Mouse (Mus musculus) embryo, embryonic 10.5 days (tissue): ENCODE measurements around the gene Ankrd34c.
A peak's percentile ranks its signal among the peaks of the same experiment; 100 is the strongest.

Source experiments
- DNase-seq: peaks from one replicate; pipeline ENCODE4 v3.0.0-alpha.2; 2015; ENCODE audit warnings: low spot score

Gene Ankrd34c

DNA sequence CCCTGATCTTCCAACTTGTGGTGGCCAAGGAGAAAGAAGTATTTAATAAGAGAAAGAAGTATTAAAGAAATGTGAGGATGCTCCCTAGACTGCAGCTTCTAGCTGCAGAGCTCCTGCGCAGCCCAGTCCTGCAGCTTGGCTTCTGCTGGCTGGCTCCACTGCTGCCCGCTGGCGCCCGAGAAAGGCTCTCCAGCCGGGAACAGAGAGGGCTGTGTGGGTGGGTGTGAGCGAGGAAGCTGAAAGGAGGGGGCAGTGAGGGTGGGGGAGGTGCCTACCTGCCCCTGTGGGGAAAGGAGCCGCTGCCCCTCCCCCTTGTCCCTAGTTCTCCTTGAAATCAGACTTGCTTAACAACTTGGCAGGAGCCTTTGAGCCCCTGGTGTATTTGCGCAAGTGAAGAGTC is at the start of gene Ankrd34c:
Gene Ankrd34c (minus strand): TSS at position 181 of the 400 bp plus-strand sequence.
- no peak for DNase-seq

- no peak for DNase-seq
These were observed 49.3 kb upstream of the Ankrd34c start for GRCm38 (mm10) chr9:89787532-89787931.

DNA sequence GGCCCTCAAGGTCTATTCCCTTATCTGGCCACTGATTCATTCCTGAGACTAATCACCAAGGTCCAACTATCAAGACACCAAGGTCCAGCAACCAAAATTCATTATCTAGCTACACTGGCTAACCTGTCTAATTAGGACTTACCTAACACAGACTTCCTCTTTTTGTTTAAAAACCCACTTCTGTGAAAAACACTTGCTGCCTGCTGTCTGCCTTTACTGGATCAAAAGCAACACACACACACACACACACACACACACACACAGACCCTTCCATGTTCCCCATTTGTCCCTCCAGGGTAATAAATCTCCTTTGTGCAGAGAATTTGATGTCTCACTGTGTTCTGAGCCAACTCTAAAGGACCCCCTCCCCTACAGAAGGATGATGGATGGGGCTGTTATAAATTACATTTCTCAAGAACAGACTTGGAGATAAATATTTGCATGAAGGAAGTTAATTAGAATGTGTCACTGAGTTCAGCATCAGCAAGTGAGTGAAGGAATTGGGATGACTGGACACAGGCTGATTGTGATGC is 43.2 kb upstream of the Ankrd34c start:
- DNase-seq = no peak

DNA sequence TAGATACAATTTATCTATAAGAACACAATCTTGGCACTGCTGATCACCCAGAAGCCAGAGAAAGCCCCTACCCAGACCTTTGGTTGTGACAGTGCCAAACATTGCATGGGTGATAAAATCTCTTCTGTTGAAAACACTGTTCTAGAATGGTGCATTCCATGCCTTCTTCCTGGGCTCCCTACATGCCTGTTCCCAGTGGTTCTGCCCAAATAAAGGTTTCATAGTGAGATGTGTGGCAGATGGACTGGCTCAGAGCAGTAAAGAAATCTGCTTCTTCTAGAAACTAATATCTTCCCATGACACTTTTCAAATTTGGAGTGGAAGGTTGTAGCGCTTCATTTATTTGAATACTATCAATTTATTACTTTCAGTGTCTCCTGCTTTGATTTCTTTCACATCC is 41.0 kb upstream of the Ankrd34c start:
- no peak for DNase-seq

DNA sequence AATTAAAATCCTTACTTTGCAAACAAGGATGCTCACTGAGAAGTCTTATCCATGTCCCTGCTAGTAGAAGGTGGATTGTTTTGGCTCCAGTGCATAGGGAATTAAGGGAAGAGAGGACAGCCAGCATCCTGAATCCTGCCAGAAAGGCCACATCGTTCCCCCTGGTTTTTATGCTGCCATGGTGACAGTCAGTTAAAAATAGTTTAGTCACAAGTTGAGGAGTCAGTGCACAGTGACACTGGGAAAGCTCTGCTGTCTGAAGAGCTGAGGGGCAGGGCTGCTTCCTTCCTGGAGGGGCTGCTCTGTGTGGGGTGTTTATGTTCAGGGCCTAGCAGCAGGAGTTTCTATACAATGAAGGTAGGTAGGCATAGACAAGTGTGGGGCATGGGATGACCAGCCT is 32.9 kb upstream of the Ankrd34c start:
- no peak for DNase-seq

- DNase-seq = no peak
These were observed 23.7 kb upstream of the Ankrd34c start for GRCm38 (mm10) chr9:89762017-89762416.

- no peak for DNase-seq
These were observed 20.3 kb upstream of the Ankrd34c start for GRCm38 (mm10) chr9:89758569-89758968.

DNA sequence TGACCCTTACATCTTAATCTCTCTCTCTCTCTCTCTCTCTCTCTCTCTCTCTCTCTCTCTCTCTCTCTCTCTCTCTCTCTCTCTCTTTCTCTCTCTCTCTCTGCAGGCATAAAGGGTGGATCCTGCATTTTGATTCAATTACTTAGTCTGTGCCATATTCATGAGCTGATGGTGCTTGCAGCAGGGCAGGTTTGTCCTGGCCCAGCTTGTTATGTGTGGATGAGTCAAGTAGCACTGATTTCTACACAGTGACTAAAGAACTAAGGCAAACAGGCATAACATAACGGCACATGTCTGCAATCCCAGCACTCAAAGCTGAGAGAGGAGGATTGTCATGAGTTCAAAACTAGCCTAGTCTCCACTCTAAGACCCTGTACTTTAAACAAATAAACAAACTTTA is 19.9 kb upstream of the Ankrd34c start:
- DNase-seq = no peak

- no peak for DNase-seq
These were observed 19.3 kb upstream of the Ankrd34c start for GRCm38 (mm10) chr9:89757571-89757970.

- DNase-seq = no peak
These were observed 1.8 kb upstream of the Ankrd34c start for GRCm38 (mm10) chr9:89740041-89740440.

- no peak for DNase-seq
These were observed 387 bp downstream of the Ankrd34c start for GRCm38 (mm10) chr9:89737888-89738287.

- peak; percentile 80 for DNase-seq
These were observed 1.2 kb downstream of the Ankrd34c start for GRCm38 (mm10) chr9:89736932-89737705.

DNA sequence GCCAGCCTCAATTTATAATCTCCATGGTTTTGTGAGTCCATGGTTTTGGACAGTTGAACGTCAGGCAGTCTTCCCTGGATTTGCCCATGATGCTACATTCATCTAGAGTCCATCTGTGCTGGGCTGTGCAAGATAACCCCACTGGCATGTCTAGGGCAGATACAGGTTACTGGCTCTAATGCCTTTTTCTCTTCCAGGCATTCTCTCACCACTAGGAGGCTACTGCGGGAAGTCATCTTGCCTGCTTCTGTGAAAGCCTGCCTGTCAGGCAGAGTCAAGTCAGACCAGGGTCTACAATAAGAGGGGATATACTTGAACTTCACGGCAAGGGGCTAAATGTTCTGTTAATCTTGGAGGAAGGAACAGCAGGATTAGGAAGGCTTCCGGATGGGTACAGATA is 31.4 kb downstream of the Ankrd34c start:
- peak; percentile 68 for DNase-seq

- DNase-seq = no peak
These were observed 33.1 kb downstream of the Ankrd34c start for GRCm38 (mm10) chr9:89705197-89705533.

DNA sequence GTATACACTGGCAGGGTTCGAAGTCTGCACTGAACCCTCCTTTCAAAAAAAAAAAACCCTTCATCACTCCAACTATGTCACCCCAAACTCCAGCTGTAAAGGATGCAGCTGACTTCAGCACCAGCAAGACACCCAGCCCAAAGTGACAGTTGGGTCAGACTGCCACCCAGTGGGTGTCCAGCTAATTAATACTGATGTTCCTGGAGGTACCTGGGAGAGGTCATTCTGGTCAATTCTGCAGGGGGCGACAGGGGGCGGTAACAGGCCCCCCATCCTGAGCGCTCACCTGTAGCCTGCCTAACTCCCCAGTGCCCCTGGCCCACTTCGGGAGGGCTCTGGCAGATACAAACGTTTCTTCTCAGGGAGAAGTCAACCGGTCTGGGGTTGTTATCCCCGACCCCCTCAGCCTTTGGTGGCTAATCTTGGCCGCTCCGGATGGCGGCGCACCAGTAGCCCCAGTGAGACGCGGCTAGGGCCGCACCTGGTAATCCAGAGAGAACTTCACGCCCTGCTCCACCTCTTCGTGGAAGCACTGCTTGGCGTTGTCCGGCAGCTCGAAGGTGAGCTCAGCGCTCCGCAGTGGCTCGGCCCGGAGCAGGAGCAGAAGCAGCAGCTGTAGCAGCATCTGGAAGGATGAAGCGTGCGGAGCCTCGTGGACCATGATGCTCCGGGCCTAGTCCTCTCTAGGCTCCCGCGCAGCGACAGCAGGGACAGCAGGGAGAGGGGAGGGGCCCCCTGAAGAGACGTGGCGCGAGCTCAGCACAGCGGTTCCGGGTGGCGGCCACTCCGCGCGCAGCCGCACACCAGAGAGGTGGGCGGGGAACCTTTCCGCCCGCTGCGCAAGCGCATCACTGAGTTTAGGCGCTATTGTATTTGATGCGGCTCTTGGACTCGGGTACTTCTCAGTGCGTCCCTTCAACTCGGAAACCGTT is 33.7 kb downstream of the Ankrd34c start, which contains the start of gene Tmed3:
Gene Tmed3 (minus strand): TSS at position 804 of the 932 bp plus-strand sequence.
- peak; percentile 93 for DNase-seq

GRCm38 (mm10) chr9:89700910-89701457 is 37.3 kb downstream of the Ankrd34c start:
- DNase-seq = no peak

DNA sequence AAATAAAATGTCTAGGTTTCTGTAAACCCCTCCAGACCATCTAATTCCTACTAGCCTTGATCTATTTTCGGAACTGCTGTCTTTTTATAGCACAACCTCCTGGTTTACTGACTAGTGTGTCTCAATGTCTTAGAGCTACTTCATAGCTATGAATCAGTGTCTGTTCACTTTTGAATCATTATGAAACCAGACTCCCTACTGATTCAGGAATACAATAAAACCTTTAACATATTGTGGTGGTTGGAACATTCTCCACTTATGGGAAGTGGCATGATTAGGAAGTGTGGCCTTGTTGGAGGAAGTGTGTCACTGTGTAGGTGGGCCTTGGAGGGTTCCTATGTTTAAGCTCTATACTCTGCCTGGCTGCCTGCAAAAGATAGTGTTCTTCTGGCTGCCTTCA is 43.1 kb downstream of the Ankrd34c start:
- DNase-seq = no peak

DNA sequence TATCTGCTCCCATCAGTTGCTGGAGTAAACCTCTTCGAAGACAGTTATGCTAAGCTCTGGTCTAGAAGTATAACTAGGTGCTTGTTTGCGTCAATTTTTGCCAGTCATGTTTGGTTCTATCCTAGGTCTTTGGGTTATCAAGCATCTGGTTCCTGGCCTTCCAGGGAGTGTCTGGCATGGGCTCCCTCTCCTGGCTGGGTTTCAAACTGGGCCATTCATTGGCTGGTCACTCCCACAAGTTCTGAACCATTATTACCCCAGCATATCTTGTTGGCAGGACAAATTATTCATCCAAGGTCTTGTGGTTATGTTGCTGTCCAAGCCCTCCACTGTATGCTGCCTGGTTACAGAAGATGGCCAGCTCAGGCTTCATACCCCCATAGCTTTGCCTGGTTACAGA is 44.6 kb downstream of the Ankrd34c start:
- DNase-seq = no peak

- DNase-seq = no peak
These were observed 49.1 kb downstream of the Ankrd34c start for GRCm38 (mm10) chr9:89689179-89689578.

DNA sequence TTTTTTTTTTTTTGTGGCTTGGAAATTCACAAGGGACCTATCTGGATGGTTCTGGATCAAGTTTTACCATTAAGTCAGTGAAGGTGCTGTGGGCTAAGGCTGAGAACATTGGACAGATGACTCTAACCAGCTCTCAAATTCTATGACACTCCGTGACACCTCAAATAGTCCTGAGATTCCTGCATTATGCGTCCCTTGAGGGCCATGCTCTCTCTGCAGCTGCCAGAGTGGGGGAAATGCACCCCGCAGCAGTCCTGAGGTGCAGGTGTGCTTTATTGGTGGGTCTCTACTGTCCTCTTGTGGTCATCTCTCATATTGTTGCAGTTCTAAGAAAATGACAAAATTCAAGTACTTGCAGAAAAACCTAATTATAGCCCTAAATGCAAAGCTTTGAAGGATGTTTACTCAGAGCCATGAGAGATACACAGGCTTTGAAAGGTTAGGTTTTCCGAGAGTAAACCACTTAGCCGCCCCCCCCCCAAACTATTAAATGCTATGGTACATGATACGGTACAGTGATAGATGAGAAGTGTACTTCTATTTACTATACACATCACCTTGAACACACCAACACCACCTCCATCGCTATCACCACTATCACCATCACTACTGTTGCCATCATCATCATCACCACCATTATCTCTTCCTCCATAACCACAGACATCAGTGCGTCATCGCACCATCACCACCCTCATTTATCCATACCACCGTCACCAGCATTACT is 50.6 kb downstream of the Ankrd34c start:
- DNase-seq = peak; percentile 52

- no peak for DNase-seq
These were observed 52.0 kb downstream of the Ankrd34c start for GRCm38 (mm10) chr9:89686262-89686661.

DNA sequence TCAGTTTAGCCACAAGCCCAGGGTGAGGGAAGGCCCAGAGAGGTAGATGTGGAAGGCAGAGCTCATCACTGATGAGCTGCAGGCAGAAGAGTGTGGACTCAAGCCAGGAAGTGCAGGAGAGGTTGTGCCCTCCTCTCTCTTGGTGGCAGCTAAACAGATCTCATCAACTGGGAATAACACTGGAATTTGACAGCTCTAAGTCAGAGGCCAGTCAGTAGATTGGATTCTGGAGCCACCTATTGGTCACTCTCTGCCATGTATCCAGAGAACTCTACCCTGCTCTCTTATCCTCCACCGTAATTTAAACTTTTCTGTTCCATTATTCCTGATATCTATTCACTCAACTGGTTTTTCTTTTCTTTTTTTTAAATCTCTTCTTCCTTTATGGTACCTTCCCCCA is 59.3 kb downstream of the Ankrd34c start:
- DNase-seq = peak; percentile 53
